Mouse (Mus musculus) forebrain, postnatal 0 days (tissue): ENCODE data around the gene Tenm4. TPM values are rescaled to one million over a fixed set of nuclear protein-coding genes. Genes with fewer than 3 reads are reported as not detected.
A peak's percentile ranks its signal among the peaks of the same experiment; 100 is the strongest.

Experiments
- ATAC-seq: fragments of 200-750 bp; cut with Nextera tagmentation; 2 replicates; pipeline ENCODE4 v1.8.0; 2017; ENCODE audit warnings: mild to moderate bottlenecking, moderate library complexity
- DNase-seq: peaks from one replicate; pipeline ENCODE4 v3.0.0-alpha.2; 2015
- H3K27ac ChIP-seq: fragments of 300-500 bp; sonication (generic); 2 replicates; pipeline ENCODE4 v1.5.1; 2014; ENCODE audit warnings: low read depth, mild to moderate bottlenecking, antibody characterized with exemption, low read length, moderate library complexity, mixed read lengths
- H3K27me3 ChIP-seq: fragments of 300-500 bp; sonication (generic); 2 replicates; pipeline ENCODE4 v1.6.1; 2014; ENCODE audit warnings: mild to moderate bottlenecking, low read length, mixed read lengths; ENCODE audit not compliant: insufficient read depth
- H3K36me3 ChIP-seq: fragments of 300-500 bp; sonication (generic); 2 replicates; pipeline ENCODE4 v1.6.1; 2014; ENCODE audit warnings: mild to moderate bottlenecking, moderate library complexity; ENCODE audit not compliant: insufficient read depth
- H3K4me1 ChIP-seq: fragments of 300-500 bp; sonication (generic); 2 replicates; pipeline ENCODE4 v1.6.1; 2014; ENCODE audit warnings: antibody characterized with exemption; ENCODE audit not compliant: insufficient read depth
- H3K4me2 ChIP-seq: fragments of 300-500 bp; sonication (generic); 2 replicates; pipeline ENCODE4 v1.6.1; 2014; ENCODE audit warnings: low read depth, mild to moderate bottlenecking, moderate library complexity
- H3K4me3 ChIP-seq: fragments of 300-500 bp; sonication (generic); 2 replicates; pipeline ENCODE4 v1.5.1; 2014; ENCODE audit warnings: low read depth, low read length, mixed read lengths
- H3K9ac ChIP-seq: fragments of 300-500 bp; sonication (generic); 2 replicates; pipeline ENCODE4 v1.6.1; 2014; ENCODE audit warnings: mild to moderate bottlenecking
- H3K9me3 ChIP-seq: fragments of 300-500 bp; sonication (generic); 2 replicates; pipeline ENCODE4 v1.6.1; 2016; ENCODE audit warnings: low read length
- CTCF ChIP-seq: sonication (generic); IDR thresholded peaks from 2 replicates; pipeline ENCODE4 v1.5.1; 2016; ENCODE audit warnings: antibody characterized with exemption, control low read depth, low read depth
- WGBS: fragments of 180-500 bp; shearing (Covaris S2); extraction: QIAGEN DNeasy Blood & Tissue Kit; methylation state at CpG from one replicate; pipeline ENCODE4 v1.1.7; 2014; 5-methylcytosine and 5-hydroxymethylcytosine counted together
- polyA plus RNA-seq: library from polyadenylated mRNA; unstranded; fragments of >200 nt; fragmentation: Nextera tagmentation; extraction: Ambion mirVana; gene quantifications from 2 replicates; pipeline ENCODE4 v1.2.1, GENCODE M21; 2015
- total RNA-seq: library from RNA; depleted of rRNA; stranded (reverse); fragments of >200 nt; gene quantifications from 2 replicates; pipeline ENCODE4 v1.2.3, GENCODE M21; 2014

Gene Tenm4
- total and polyA plus RNA-seq, 2 experiments from 2014 or later = 50.6 to 69.5 TPM

- no peak overlapping the region for H3K27ac ChIP-seq
- no peak for TF ChIP-seq CTCF
- H3K9me3 ChIP-seq = no peaks in the 10 kb centered on the region
- no peaks in the 10 kb centered on the region for H3K27me3 ChIP-seq
- ATAC-seq (no peak), DNase-seq (no peak)
- H3K9ac ChIP-seq = no peak overlapping the region
- H3K4me1 ChIP-seq = no peaks in the 10 kb centered on the region
- no peak overlapping the region for H3K4me3 ChIP-seq
- H3K36me3 ChIP-seq = 0 out of 2 replicates have a peak, but pooled peaks cover 3% of the 10 kb centered on the region
- 89% methylated on average over 5 of the region's 5 CpGs for WGBS
- H3K4me2 ChIP-seq = no peak overlapping the region
Measured at GRCm38 (mm10) chr7:96855867-96856406, 684.9 kb downstream of the Tenm4 start.

GRCm38 (mm10) chr7:96856518-96856917 is 685.5 kb downstream of the Tenm4 start:
- H3K27me3 ChIP-seq = no peaks in the 10 kb centered on the region
- no peaks in the 10 kb centered on the region for H3K4me1 ChIP-seq
- H3K27ac ChIP-seq = no peak overlapping the region
- DNase-seq = no peak
- H3K4me2 ChIP-seq = no peak overlapping the region
- WGBS = 83% methylated on average over 4 of the region's 4 CpGs
- no peak overlapping the region for H3K9ac ChIP-seq
- ATAC-seq = no peak
- no peak for TF ChIP-seq CTCF
- no peak overlapping the region for H3K4me3 ChIP-seq
- H3K9me3 ChIP-seq = no peaks in the 10 kb centered on the region
- H3K36me3 ChIP-seq = 0 out of 2 replicates have a peak, but pooled peaks cover 3% of the 10 kb centered on the region

- Histone ChIP-seq H3K9ac (no peak overlapping the region), H3K27ac (no peak overlapping the region), H3K9me3 (no peaks in the 10 kb centered on the region), H3K27me3 (no peaks in the 10 kb centered on the region), H3K4me3 (no peak overlapping the region), H3K36me3 (no peaks in the 10 kb centered on the region), H3K4me2 (no peak overlapping the region), H3K4me1 (no peaks in the 10 kb centered on the region)
- ATAC-seq = no peak
- no peak for TF ChIP-seq CTCF
- 74% methylated on average over 2 of the region's 2 CpGs for WGBS
- no peak for DNase-seq
Measured at GRCm38 (mm10) chr7:96859077-96859476, 688.0 kb downstream of the Tenm4 start.

- Histone ChIP-seq H3K4me3 (no peak overlapping the region), H3K9ac (no peak overlapping the region), H3K36me3 (no peaks in the 10 kb centered on the region), H3K4me2 (no peak overlapping the region), H3K9me3 (no peaks in the 10 kb centered on the region), H3K4me1 (0 out of 2 replicates have a peak, but pooled peaks cover 1% of the 10 kb centered on the region), H3K27ac (no peak overlapping the region), H3K27me3 (no peaks in the 10 kb centered on the region)
- ATAC-seq = no peak
- no peak for DNase-seq
- no peak for TF ChIP-seq CTCF
- 83% methylated on average over 5 of the region's 5 CpGs for WGBS
Measured at GRCm38 (mm10) chr7:96859684-96860083, 688.6 kb downstream of the Tenm4 start.

GRCm38 (mm10) chr7:96860650-96861049 is 689.6 kb downstream of the Tenm4 start:
- no peaks in the 10 kb centered on the region for H3K36me3 ChIP-seq
- DNase-seq (no peak), ATAC-seq (no peak)
- H3K27ac ChIP-seq = no peak overlapping the region
- H3K4me1 ChIP-seq = peaks cover 9% of the 10 kb centered on the region
- no peak overlapping the region for H3K4me3 ChIP-seq
- no peak overlapping the region for H3K9ac ChIP-seq
- no peak overlapping the region for H3K4me2 ChIP-seq
- 65% methylated on average over 4 of the region's 4 CpGs for WGBS
- no peaks in the 10 kb centered on the region for H3K27me3 ChIP-seq
- no peak for TF ChIP-seq CTCF
- no peaks in the 10 kb centered on the region for H3K9me3 ChIP-seq

GRCm38 (mm10) chr7:96864894-96865722 is 694.1 kb downstream of the Tenm4 start:
- H3K4me2 ChIP-seq = no peak overlapping the region
- DNase-seq (peak; percentile 48), ATAC-seq (peak; percentile 62)
- no peak overlapping the region for H3K4me3 ChIP-seq
- 13% methylated on average over 7 of the region's 7 CpGs for WGBS
- H3K9ac ChIP-seq = no peak overlapping the region
- H3K9me3 ChIP-seq = no peaks in the 10 kb centered on the region
- H3K4me1 ChIP-seq = peaks cover 16% of the 10 kb centered on the region
- 0 out of 2 replicates have a peak overlapping the region, but pooled peaks have one; percentile 21 for H3K27ac ChIP-seq
- 0 out of 2 replicates have a peak, but pooled peaks have one; percentile 7 for TF ChIP-seq CTCF
- H3K27me3 ChIP-seq = no peaks in the 10 kb centered on the region
- H3K36me3 ChIP-seq = peaks cover 5% of the 10 kb centered on the region; the same call in 1 of the 2 replicates
